Mouse (Mus musculus): ENCODE data around the gene Hvcn1. TPM values are rescaled to one million over a fixed set of nuclear protein-coding genes. Genes with fewer than 3 reads are reported as not detected.
"Not testable (repeated sequence)": the region's sequence is repeated elsewhere in the genome, so short reads cannot be mapped to it uniquely, and the experiment has no call there.

Hvcn1 gene
- polyA plus RNA-seq, 2 experiments, result 1.3 to 1.6 TPM

- no peaks in the 10 kb centered on the region; a peak in 1 of 4 replicates for H3K4me1 ChIP-seq (replicated peaks; ENCODE audit: control insufficient read depth in 2 of 2, insufficient read depth in 2 of 2, low read length in 1 of 2)
- H3K4me3 ChIP-seq (ENCODE audit: insufficient read depth in 1 of 2, low read depth in 2 of 2, low read length in 2 of 2), result no peak overlapping the region
- no peaks in the 10 kb centered on the region for H3K27me3 ChIP-seq (ENCODE audit: control insufficient read depth, insufficient read depth, low read length)
- no peak for ATAC-seq (ENCODE audit: insufficient read depth)
- no peak for DNase-seq (ENCODE audit: low read depth in 3 of 3, low spot score in 3 of 3)
- no peaks in the 10 kb centered on the region for H3K9me3 ChIP-seq (ENCODE audit: control insufficient read depth, low read length)
- no peak overlapping the region for H3K9ac ChIP-seq (replicated peaks)
- H3K27ac ChIP-seq, result no peak overlapping the region
- WGBS (ENCODE audit: insufficient replicate concordance), result 59% methylated on average over 2 of the region's 2 CpGs
- peaks cover 49% of the 10 kb centered on the region for H3K36me3 ChIP-seq (replicated peaks; ENCODE audit: control insufficient read depth, insufficient read depth, low read depth)
- TF ChIP-seq EP300 (IDR thresholded peaks at IDR 0.05; ENCODE audit: low read depth), result no peak
- TF ChIP-seq CTCF (IDR thresholded peaks at IDR 0.05; ENCODE audit: low read depth), result no peak
- no peak overlapping the region for H3K4me2 ChIP-seq (ENCODE audit: low read depth)
Observed at GRCm38 (mm10) chr5:122175402-122175801, 31.2 kb upstream of the Hvcn1 start.

GRCm38 (mm10) chr5:122175961-122176360 is 30.6 kb upstream of the Hvcn1 start:
- H3K36me3 ChIP-seq (replicated peaks; ENCODE audit: control insufficient read depth, insufficient read depth, low read depth), result peaks cover 43% of the 10 kb centered on the region

GRCm38 (mm10) chr5:122176398-122176797 is 30.2 kb upstream of the Hvcn1 start:
- TF ChIP-seq CTCF (IDR thresholded peaks at IDR 0.05; ENCODE audit: low read depth), result peak; percentile 76
- no peak for TF ChIP-seq EP300 (IDR thresholded peaks at IDR 0.05; ENCODE audit: low read depth)
- H3K27ac ChIP-seq, result no peak overlapping the region
- ATAC-seq (ENCODE audit: insufficient read depth) (peak; percentile 55; the same call in 1 of the 2 replicates), DNase-seq (ENCODE audit: low read depth in 3 of 3, low spot score in 3 of 3) (peak in 1 of 3 experiments; percentile 30)
- no peaks in the 10 kb centered on the region for H3K27me3 ChIP-seq (ENCODE audit: control insufficient read depth, insufficient read depth, low read length)
- no peaks in the 10 kb centered on the region; a peak in 1 of 4 replicates for H3K4me1 ChIP-seq (replicated peaks; ENCODE audit: control insufficient read depth in 2 of 2, insufficient read depth in 2 of 2, low read length in 1 of 2)
- H3K36me3 ChIP-seq (replicated peaks; ENCODE audit: control insufficient read depth, insufficient read depth, low read depth), result peaks cover 39% of the 10 kb centered on the region
- no peak overlapping the region for H3K9ac ChIP-seq (replicated peaks)
- H3K4me2 ChIP-seq (ENCODE audit: low read depth), result no peak overlapping the region
- H3K9me3 ChIP-seq (ENCODE audit: control insufficient read depth, low read length), result no peaks in the 10 kb centered on the region
- 50% methylated on average over 1 of the region's 1 CpGs for WGBS (ENCODE audit: insufficient replicate concordance)
- H3K4me3 ChIP-seq (ENCODE audit: insufficient read depth in 1 of 2, low read depth in 2 of 2, low read length in 2 of 2), result no peak overlapping the region

More at GRCm38 (mm10) chr5:122175961-122176360, 30.6 kb upstream of the Hvcn1 start:
- H3K9ac ChIP-seq (replicated peaks), result no peak overlapping the region
- no peak for DNase-seq (ENCODE audit: low read depth in 3 of 3, low spot score in 3 of 3)
- H3K9me3 ChIP-seq (ENCODE audit: control insufficient read depth, low read length), result no peaks in the 10 kb centered on the region
- no peak for TF ChIP-seq CTCF (IDR thresholded peaks at IDR 0.05; ENCODE audit: low read depth)
- TF ChIP-seq EP300 (IDR thresholded peaks at IDR 0.05; ENCODE audit: low read depth), result no peak
- 72% methylated on average over 7 of the region's 7 CpGs for WGBS (ENCODE audit: insufficient replicate concordance)
- H3K4me3 ChIP-seq (ENCODE audit: insufficient read depth in 1 of 2, low read depth in 2 of 2, low read length in 2 of 2), result no peak overlapping the region
- ATAC-seq (ENCODE audit: insufficient read depth), result no peak
- no peaks in the 10 kb centered on the region for H3K27me3 ChIP-seq (ENCODE audit: control insufficient read depth, insufficient read depth, low read length)
- no peak overlapping the region for H3K27ac ChIP-seq
- H3K4me1 ChIP-seq (replicated peaks; ENCODE audit: control insufficient read depth in 2 of 2, insufficient read depth in 2 of 2, low read length in 1 of 2), result no peaks in the 10 kb centered on the region; a peak in 1 of 4 replicates
- no peak overlapping the region for H3K4me2 ChIP-seq (ENCODE audit: low read depth)

DNA sequence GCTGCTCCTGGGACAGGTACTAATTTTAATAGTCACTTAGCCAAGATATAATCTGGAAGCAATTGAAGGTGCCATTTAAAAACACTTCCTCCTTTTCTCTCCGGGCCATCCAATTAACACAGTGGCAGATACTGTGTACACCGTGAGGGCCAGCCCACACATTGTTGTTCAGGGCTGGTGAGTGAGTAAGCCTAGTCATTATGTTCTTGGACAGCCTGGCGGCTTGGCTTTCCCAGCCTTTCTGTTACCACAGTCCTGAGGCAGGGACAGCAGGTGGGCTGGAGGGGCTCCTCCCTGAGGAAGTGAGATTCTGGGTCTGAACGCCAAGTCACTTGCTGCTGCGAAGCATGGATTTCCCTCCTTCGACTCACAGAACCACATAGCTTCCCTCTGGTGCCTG is 26.9 kb upstream of the Hvcn1 start:
- Histone ChIP-seq H3K27me3 (ENCODE audit: control insufficient read depth, insufficient read depth, low read length) (no peaks in the 10 kb centered on the region), H3K27ac (no peak overlapping the region), H3K4me3 (ENCODE audit: insufficient read depth in 1 of 2, low read depth in 2 of 2, low read length in 2 of 2) (no peak overlapping the region), H3K4me2 (ENCODE audit: low read depth) (no peak overlapping the region), H3K4me1 (replicated peaks; ENCODE audit: control insufficient read depth in 2 of 2, insufficient read depth in 2 of 2, low read length in 1 of 2) (no peaks in the 10 kb centered on the region; a peak in 1 of 4 replicates), H3K9me3 (ENCODE audit: control insufficient read depth, low read length) (no peaks in the 10 kb centered on the region), H3K9ac (replicated peaks) (no peak overlapping the region), H3K36me3 (replicated peaks; ENCODE audit: control insufficient read depth, insufficient read depth, low read depth) (peaks cover 15% of the 10 kb centered on the region)
- ATAC-seq (ENCODE audit: insufficient read depth) (no peak), DNase-seq (ENCODE audit: low read depth in 3 of 3, low spot score in 3 of 3) (no peak)
- no peak for TF ChIP-seq CTCF (IDR thresholded peaks at IDR 0.05; ENCODE audit: low read depth)
- 21% methylated on average over 6 of the region's 6 CpGs for WGBS (ENCODE audit: insufficient replicate concordance)

GRCm38 (mm10) chr5:122184283-122184806 is 22.3 kb upstream of the Hvcn1 start:
- WGBS (ENCODE audit: insufficient replicate concordance), result 37% methylated on average over 7 of the region's 7 CpGs

DNA sequence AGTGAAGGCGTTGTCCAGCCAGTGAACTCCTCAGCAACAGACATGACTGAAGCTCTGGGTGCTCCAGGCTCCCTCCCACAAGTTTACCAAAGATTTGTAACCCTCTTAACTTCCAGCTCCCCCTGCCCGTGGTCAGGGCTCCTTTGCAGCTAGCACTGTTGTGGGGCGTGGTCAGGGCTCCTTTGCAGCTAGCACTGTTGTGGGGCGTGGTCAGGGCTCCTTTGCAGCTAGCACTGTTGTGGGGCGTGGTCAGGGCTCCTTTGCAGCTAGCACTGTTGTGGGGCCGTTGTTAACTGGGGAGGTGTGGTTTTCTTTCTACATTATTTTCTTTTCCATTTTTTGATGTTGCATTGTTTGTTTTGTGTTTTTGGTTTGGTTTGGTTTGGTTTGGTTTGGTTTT is 21.7 kb upstream of the Hvcn1 start:
- not testable (repeated sequence) for H3K9me3 ChIP-seq (ENCODE audit: control insufficient read depth, low read length); H3K36me3 ChIP-seq (replicated peaks; ENCODE audit: control insufficient read depth, insufficient read depth, low read depth); H3K27ac ChIP-seq; H3K27me3 ChIP-seq (ENCODE audit: control insufficient read depth, insufficient read depth, low read length); H3K4me2 ChIP-seq (ENCODE audit: low read depth); ATAC-seq (ENCODE audit: insufficient read depth); DNase-seq (ENCODE audit: low read depth in 3 of 3, low spot score in 3 of 3); H3K4me1 ChIP-seq (replicated peaks; ENCODE audit: control insufficient read depth in 2 of 2, insufficient read depth in 2 of 2, low read length in 1 of 2); H3K4me3 ChIP-seq (ENCODE audit: insufficient read depth in 1 of 2, low read depth in 2 of 2, low read length in 2 of 2); H3K9ac ChIP-seq (replicated peaks)
- WGBS (ENCODE audit: insufficient replicate concordance), result 74% methylated on average over 6 of the region's 6 CpGs

More at GRCm38 (mm10) chr5:122184283-122184806, 22.3 kb upstream of the Hvcn1 start:
- Histone ChIP-seq H3K4me1 (replicated peaks; ENCODE audit: control insufficient read depth in 2 of 2, insufficient read depth in 2 of 2, low read length in 1 of 2) (no peaks in the 10 kb centered on the region; a peak in 1 of 4 replicates), H3K27ac (no peak overlapping the region), H3K36me3 (replicated peaks; ENCODE audit: control insufficient read depth, insufficient read depth, low read depth) (no peaks in the 10 kb centered on the region), H3K4me3 (ENCODE audit: insufficient read depth in 1 of 2, low read depth in 2 of 2, low read length in 2 of 2) (no peak overlapping the region), H3K9ac (replicated peaks) (no peak overlapping the region), H3K9me3 (ENCODE audit: control insufficient read depth, low read length) (no peaks in the 10 kb centered on the region), H3K27me3 (ENCODE audit: control insufficient read depth, insufficient read depth, low read length) (no peaks in the 10 kb centered on the region), H3K4me2 (ENCODE audit: low read depth) (no peak overlapping the region)
- ATAC-seq (ENCODE audit: insufficient read depth), result no peak
- no peak for TF ChIP-seq EP300 (IDR thresholded peaks at IDR 0.05; ENCODE audit: low read depth)
- no peak for TF ChIP-seq CTCF (IDR thresholded peaks at IDR 0.05; ENCODE audit: low read depth)
- DNase-seq (ENCODE audit: low read depth in 3 of 3, low spot score in 3 of 3), result no peak
